Comparison of ENCODE assay signal across 8 mouse cellular contexts in genomic region chrX:105120275-105121226, GRCm38 (mm10). TPM values are rescaled to one million over a fixed set of nuclear protein-coding genes. Genes with fewer than 3 reads are reported as not detected.
DNase-seq lines count a peak whose midpoint lies in the region; ATAC-seq and TF ChIP-seq lines count a peak whose summit lies in the region.

Gene Magee1, plus strand, starts transcription at chrX:105120378.

- H3ac ChIP-seq in C2C12 (ENCODE audit: control insufficient read depth, insufficient read length, low read depth) = peak within 1 kb of the TSS; percentile 83

- no peak for TF ChIP-seq POLR2A in liver, adult 2 months (IDR thresholded peaks at IDR 0.05; ENCODE audit: extremely low read depth, insufficient read depth, low read length)

- H3K4me3 ChIP-seq in C2C12 (ENCODE audit: insufficient read depth, poor library complexity, severe bottlenecking) = peak within 1 kb of the TSS; percentile 25
- peak within 1 kb of the TSS; percentile 66 for H3K4me3 ChIP-seq in erythroblast, embryonic 14.5 days (replicated peaks)
- H3K4me3 ChIP-seq in heart, embryonic 12.5 days = peak within 1 kb of the TSS; percentile 63
- peak within 1 kb of the TSS; percentile 48 for H3K4me3 ChIP-seq in kidney, postnatal 0 days (replicated peaks; ENCODE audit: low read depth, low read length)
- peak within 1 kb of the TSS; percentile 80 for H3K4me3 ChIP-seq in liver, adult 2 months (ENCODE audit: insufficient read depth, low read depth, low read length)

- peak within 1 kb of the TSS; percentile 83 for H3K4me2 ChIP-seq in heart, embryonic 12.5 days
- peak within 1 kb of the TSS; percentile 85 for H3K4me2 ChIP-seq in kidney, postnatal 0 days (ENCODE audit: low read length)

- peak within 1 kb of the TSS; percentile 70 for H3K9ac ChIP-seq in heart, embryonic 12.5 days
- H3K9ac ChIP-seq in kidney, postnatal 0 days (ENCODE audit: low read depth, low read length) = peak within 1 kb of the TSS; percentile 57
- peak within 1 kb of the TSS; percentile 59 for H3K9ac ChIP-seq in liver, adult 2 months (ENCODE audit: low read depth, low read length)

- H3K79me2 ChIP-seq in C2C12 (ENCODE audit: control insufficient read depth, insufficient read depth) = no peaks in the 10 kb centered on the region
- no peaks in the 10 kb centered on the region for H3K79me2 ChIP-seq in liver, adult 2 months (ENCODE audit: control insufficient read depth, insufficient read depth, low read length)

- peak within 1 kb of the TSS; percentile 51 for H3K27ac ChIP-seq in heart, embryonic 12.5 days (ENCODE audit: poor library complexity, severe bottlenecking)
- no peak within 1 kb of the TSS for H3K27ac ChIP-seq in kidney, postnatal 0 days
- H3K27ac ChIP-seq in liver, adult 2 months (replicated peaks; ENCODE audit: insufficient read depth, low read depth, low read length) = no peak within 1 kb of the TSS

- no peaks in the 10 kb centered on the region; the same call in 1 of the 2 replicates for H3K9me3 ChIP-seq in erythroblast, embryonic 14.5 days (ENCODE audit: control insufficient read depth, low read length)
- no peaks in the 10 kb centered on the region for H3K9me3 ChIP-seq in heart, embryonic 12.5 days (replicated peaks)
- no peaks in the 10 kb centered on the region for H3K9me3 ChIP-seq in kidney, postnatal 0 days (replicated peaks; ENCODE audit: low read length)

- peak; percentile 60 for DNase-seq in brain, embryonic 18.5 days (ENCODE audit: low read depth, low spot score)
- DNase-seq in kidney, postnatal 0 days (ENCODE audit: low spot score) = peak; percentile 63
- peak; percentile 51 for DNase-seq in liver, adult 2 months (ENCODE audit: extremely low read depth, low read depth, low spot score)
- peak; percentile 53 to 80 for DNase-seq in spleen, postnatal 4 days (ENCODE audit: low spot score in 2 of 2)

- WGBS in heart, embryonic 12.5 days = 15% methylated on average over 61 of the region's 65 CpGs
- 20% methylated on average over 65 of the region's 65 CpGs for WGBS in kidney, postnatal 0 days
- WGBS in liver, adult 2 months = under 1% methylated on average over 57 of the region's 65 CpGs

- H3K79me3 ChIP-seq in C2C12 (ENCODE audit: low read depth) = no peaks in the 10 kb centered on the region

- H3K27me3 ChIP-seq in C2C12 (ENCODE audit: control insufficient read depth, insufficient read depth, insufficient read length) = no peaks in the 10 kb centered on the region
- H3K27me3 ChIP-seq in erythroblast, embryonic 14.5 days (ENCODE audit: control insufficient read depth) = peaks cover 24% of the 10 kb centered on the region
- H3K27me3 ChIP-seq in heart, embryonic 12.5 days (replicated peaks) = peaks cover 35% of the 10 kb centered on the region
- H3K27me3 ChIP-seq in kidney, postnatal 0 days (ENCODE audit: insufficient read depth, low read length) = no peaks in the 10 kb centered on the region
- H3K27me3 ChIP-seq in liver, adult 2 months (ENCODE audit: control insufficient read depth, insufficient read depth, low read length) = no peaks in the 10 kb centered on the region

- peak; percentile 68 for ATAC-seq in heart, embryonic 12.5 days (ENCODE audit: insufficient number of reproducible peaks, low FRiP score)
- ATAC-seq in kidney, postnatal 0 days (replicated peaks; ENCODE audit: low FRiP score, low read depth) = peak; percentile 58
- ATAC-seq in monocyte, adult 5-6 weeks (replicated peaks; ENCODE audit: insufficient number of reproducible peaks, low FRiP score, low TSS enrichment, poor library complexity, severe bottlenecking) = peak; percentile 47

- no peaks in the 10 kb centered on the region for H3K36me3 ChIP-seq in C2C12 (ENCODE audit: control insufficient read depth, insufficient read depth)
- H3K36me3 ChIP-seq in erythroblast, embryonic 14.5 days (ENCODE audit: control insufficient read depth) = no peaks in the 10 kb centered on the region
- no peaks in the 10 kb centered on the region for H3K36me3 ChIP-seq in heart, embryonic 12.5 days
- no peaks in the 10 kb centered on the region for H3K36me3 ChIP-seq in kidney, postnatal 0 days (ENCODE audit: insufficient read depth, low read length)
- no peaks in the 10 kb centered on the region for H3K36me3 ChIP-seq in liver, adult 2 months (ENCODE audit: control insufficient read depth, insufficient read depth, low read length)

- no peak for TF ChIP-seq CTCF in C2C12 (IDR thresholded peaks at IDR 0.05; ENCODE audit: control insufficient read depth, insufficient read depth, insufficient read length)
- TF ChIP-seq CTCF in kidney, postnatal 0 days (IDR thresholded peaks at IDR 0.05; ENCODE audit: low read depth) = no peak
- no peak for TF ChIP-seq CTCF in liver, adult 2 months (IDR thresholded peaks at IDR 0.05; ENCODE audit: low read depth, low read length)

- H3K4me1 ChIP-seq in erythroblast, embryonic 14.5 days (ENCODE audit: control insufficient read depth) = peaks cover 18% of the 10 kb centered on the region
- no peaks in the 10 kb centered on the region for H3K4me1 ChIP-seq in heart, embryonic 12.5 days (replicated peaks)
- H3K4me1 ChIP-seq in kidney, postnatal 0 days (replicated peaks; ENCODE audit: insufficient read depth, low read length) = no peaks in the 10 kb centered on the region
- no peaks in the 10 kb centered on the region; the same call in 1 of the 2 replicates for H3K4me1 ChIP-seq in liver, adult 2 months (ENCODE audit: control insufficient read depth, insufficient read depth, low read length)

TF ChIP-seq in C2C12, 6 proteins besides CTCF, POLR2A, EP300 and RAD21:
- TF ChIP-seq MYOD1 (IDR thresholded peaks at IDR 0.05; ENCODE audit: control insufficient read depth, insufficient read length, low read depth) (no peak), MYOG (IDR thresholded peaks at IDR 0.05; ENCODE audit: control insufficient read depth, extremely low read depth, insufficient read length) (no peak), MAX (IDR thresholded peaks at IDR 0.05) (no peak), CEBPB (IDR thresholded peaks at IDR 0.05; ENCODE audit: low read depth) (no peak), USF1 (IDR thresholded peaks at IDR 0.05; ENCODE audit: low read depth) (no peak), FOSL1 (IDR thresholded peaks at IDR 0.05; ENCODE audit: insufficient read depth, low read length, poor library complexity, severe bottlenecking) (no peak)

RNA-seq across cellular contexts. Expression of gene Magee1, which starts in this region (rescaled TPM):
- 4.9 TPM for polyA plus RNA-seq in C2C12 (2012; fragmentation: generic; extraction: Trizol)
- polyA plus RNA-seq in erythroblast, embryonic 14.5 days (2012) = 0.02 and 0.07 TPM in 2 replicates
- polyA plus RNA-seq in heart, embryonic 12.5 days (2016; fragmentation: Nextera tagmentation; extraction: Ambion mirVana) = 17.1 and 17.6 TPM in 2 replicates
- polyA plus RNA-seq in kidney, postnatal 0 days (2015; fragmentation: Nextera tagmentation; extraction: Ambion mirVana) = 8.2 and 9.3 TPM in 2 replicates
- total RNA-seq in liver, adult 2 months (2014; rRNA removed) = 0.92 and 1.3 TPM in 2 replicates
- 1.8 and 2.3 TPM in 2 replicates for polyA plus RNA-seq in liver, adult 2 months (2012; rRNA removed)
- 2.1 to 2.9 TPM (median 2.3 TPM) in 3 replicates for total RNA-seq in monocyte, adult 5-6 weeks (2017)

Comparison
In these comparisons a context has a peak if more than half of its experiments do, and no peak if none do; other contexts are left out.
1. H3K4me3 ChIP-seq: peak in every context shown above with its lines; median percentile 80 in liver, adult 2 months; 66 in erythroblast, embryonic 14.5 days; 63 in heart, embryonic 12.5 days; 48 in kidney, postnatal 0 days; 25 in C2C12.